Mouse (Mus musculus) intestine, embryonic 16.5 days (tissue): ENCODE data around the gene Il12rb1. TPM values are rescaled to one million over a fixed set of nuclear protein-coding genes. Genes with fewer than 3 reads are reported as not detected.

Experiments used
- ATAC-seq: fragments of 200-750 bp; cut with Nextera tagmentation; 2 replicates; pipeline ENCODE4 v1.8.0; 2017; ENCODE audit warnings: moderate TSS enrichment, moderate library complexity
- H3K27ac ChIP-seq: fragments of 300-500 bp; sonication (generic); 2 replicates; pipeline ENCODE4 v1.5.1; 2014; ENCODE audit warnings: mild to moderate bottlenecking, low read length
- H3K27me3 ChIP-seq: fragments of 300-500 bp; sonication (generic); replicated peaks from 2 replicates; pipeline ENCODE4 v1.6.1; 2014; ENCODE audit warnings: low read length, control low read depth, mixed read lengths; ENCODE audit not compliant: control insufficient read depth, insufficient read depth
- H3K36me3 ChIP-seq: fragments of 300-500 bp; sonication (generic); 2 replicates; pipeline ENCODE4 v1.6.1; 2014; ENCODE audit warnings: low read length, control low read depth; ENCODE audit not compliant: control insufficient read depth, insufficient read depth
- H3K4me1 ChIP-seq: fragments of 300-500 bp; sonication (generic); 2 replicates; pipeline ENCODE4 v1.6.1; 2014; ENCODE audit warnings: low read length, control low read depth, mixed read lengths; ENCODE audit not compliant: control insufficient read depth, insufficient read depth
- H3K4me2 ChIP-seq: fragments of 300-500 bp; sonication (generic); 2 replicates; pipeline ENCODE4 v1.6.1; 2014; ENCODE audit warnings: low read depth, low read length, control low read depth
- H3K4me3 ChIP-seq: fragments of 300-500 bp; sonication (generic); 2 replicates; pipeline ENCODE4 v1.5.1; 2014; ENCODE audit warnings: mild to moderate bottlenecking, low read length
- H3K9ac ChIP-seq: fragments of 300-500 bp; sonication (generic); 2 replicates; pipeline ENCODE4 v1.6.1; 2014; ENCODE audit warnings: low read depth, low read length
- H3K9me3 ChIP-seq: fragments of 300-500 bp; sonication (generic); 2 replicates; pipeline ENCODE4 v1.6.1; 2016; ENCODE audit warnings: low read length, control low read depth; ENCODE audit not compliant: control insufficient read depth
- WGBS: fragments of 180-500 bp; shearing (Covaris S2); extraction: QIAGEN DNeasy Blood & Tissue Kit; methylation state at CpG from one replicate; pipeline ENCODE4 v1.1.7; 2014; 5-methylcytosine and 5-hydroxymethylcytosine counted together
- polyA plus RNA-seq: library from polyadenylated mRNA; unstranded; fragments of >200 nt; fragmentation: Nextera tagmentation; extraction: Ambion mirVana; gene quantifications from 2 replicates; pipeline ENCODE4 v1.2.1, GENCODE M21; 2015

Gene Il12rb1
- polyA plus RNA-seq, 1 experiment from 2014 or later: 0.34 TPM

GRCm38 (mm10) chr8:70850132-70850845 lies 42.0 kb downstream of the Il12rb1 start:
- no peaks in the 10 kb centered on the region for H3K36me3 ChIP-seq
- no peak overlapping the region for H3K9ac ChIP-seq
- H3K4me1 ChIP-seq: peaks cover 5% of the 10 kb centered on the region
- no peak overlapping the region for H3K4me3 ChIP-seq
- WGBS: 70% methylated on average over 7 of the region's 7 CpGs
- no peak for ATAC-seq
- H3K4me2 ChIP-seq: no peak overlapping the region
- no peak overlapping the region for H3K27ac ChIP-seq
- H3K9me3 ChIP-seq: no peaks in the 10 kb centered on the region
- H3K27me3 ChIP-seq: 0 out of 2 replicates have a peak, but pooled peaks cover 2% of the 10 kb centered on the region

- Histone ChIP-seq H3K4me3 (no peak overlapping the region), H3K27me3 (0 out of 2 replicates have a peak, but pooled peaks cover 2% of the 10 kb centered on the region), H3K4me1 (peaks cover 5% of the 10 kb centered on the region), H3K9me3 (no peaks in the 10 kb centered on the region), H3K36me3 (no peaks in the 10 kb centered on the region), H3K27ac (no peak overlapping the region), H3K9ac (no peak overlapping the region), H3K4me2 (no peak overlapping the region)
- WGBS: 81% methylated on average over 4 of the region's 4 CpGs
- ATAC-seq: no peak
Observed at GRCm38 (mm10) chr8:70850947-70851346, 42.7 kb downstream of the Il12rb1 start.

DNA sequence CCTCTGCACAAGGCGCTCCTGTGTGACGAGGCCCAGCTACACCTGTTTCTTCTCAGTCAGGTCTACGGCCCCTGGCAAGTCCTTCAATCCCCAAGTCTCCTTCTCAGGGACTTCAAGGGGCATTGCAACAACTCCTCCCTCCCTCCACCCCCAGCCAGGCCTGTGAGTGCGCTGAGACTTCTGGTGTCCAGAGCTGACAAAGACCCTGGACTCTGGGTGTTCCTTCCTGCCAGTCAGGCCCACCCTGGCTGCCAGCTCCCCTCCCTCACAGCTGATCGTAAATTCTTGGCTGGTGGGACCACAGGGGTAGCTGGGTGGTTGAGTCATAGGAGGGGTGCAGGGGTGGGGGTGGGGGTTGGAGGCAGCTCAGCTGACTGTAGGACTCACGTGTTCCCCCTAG lies 43.6 kb downstream of the Il12rb1 start:
- Histone ChIP-seq H3K4me1 (peaks cover 10% of the 10 kb centered on the region), H3K4me3 (no peak overlapping the region), H3K27ac (no peak overlapping the region), H3K27me3 (0 out of 2 replicates have a peak, but pooled peaks cover 2% of the 10 kb centered on the region), H3K9me3 (no peaks in the 10 kb centered on the region), H3K4me2 (no peak overlapping the region), H3K36me3 (no peaks in the 10 kb centered on the region), H3K9ac (no peak overlapping the region)
- 37% methylated on average over 6 of the region's 6 CpGs for WGBS
- ATAC-seq: no peak

DNA sequence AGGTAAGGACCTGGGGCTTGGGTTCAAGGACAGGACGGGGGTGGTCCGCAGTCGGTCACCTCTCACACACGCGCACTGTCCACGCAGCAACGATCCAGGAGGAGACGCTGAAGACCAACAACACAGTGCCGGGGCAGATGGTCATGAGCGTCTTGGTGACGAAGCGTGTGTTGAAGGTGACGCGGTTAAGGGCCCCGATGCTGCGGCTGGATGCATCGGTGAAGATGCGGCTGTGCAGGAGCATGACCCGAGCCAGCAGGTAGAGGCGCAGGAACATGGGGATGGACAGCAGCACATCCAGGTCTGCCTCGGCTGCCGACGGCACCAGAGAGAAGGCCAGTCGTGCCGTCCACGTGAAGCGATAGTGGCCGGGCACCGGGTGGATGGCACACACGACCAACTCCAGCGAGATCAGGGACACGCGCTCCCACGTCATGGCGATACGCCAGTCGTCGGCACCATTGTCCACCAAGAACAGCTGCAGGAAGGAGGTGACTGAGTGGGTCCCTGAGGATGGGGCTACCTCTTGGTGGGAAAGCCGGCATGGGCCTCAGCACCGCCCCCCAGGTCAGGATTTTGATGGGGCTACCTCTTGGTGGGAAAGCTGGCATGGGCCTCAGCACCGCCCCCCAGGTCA lies 44.5 kb downstream of the Il12rb1 start:
- Histone ChIP-seq H3K9me3 (no peaks in the 10 kb centered on the region), H3K9ac (no peak overlapping the region), H3K4me1 (peaks cover 13% of the 10 kb centered on the region), H3K27ac (no peak overlapping the region), H3K27me3 (0 out of 2 replicates have a peak, but pooled peaks cover 2% of the 10 kb centered on the region), H3K36me3 (no peaks in the 10 kb centered on the region), H3K4me3 (no peak overlapping the region), H3K4me2 (no peak overlapping the region)
- no peak for ATAC-seq
- 93% methylated on average over 41 of the region's 41 CpGs for WGBS

DNA sequence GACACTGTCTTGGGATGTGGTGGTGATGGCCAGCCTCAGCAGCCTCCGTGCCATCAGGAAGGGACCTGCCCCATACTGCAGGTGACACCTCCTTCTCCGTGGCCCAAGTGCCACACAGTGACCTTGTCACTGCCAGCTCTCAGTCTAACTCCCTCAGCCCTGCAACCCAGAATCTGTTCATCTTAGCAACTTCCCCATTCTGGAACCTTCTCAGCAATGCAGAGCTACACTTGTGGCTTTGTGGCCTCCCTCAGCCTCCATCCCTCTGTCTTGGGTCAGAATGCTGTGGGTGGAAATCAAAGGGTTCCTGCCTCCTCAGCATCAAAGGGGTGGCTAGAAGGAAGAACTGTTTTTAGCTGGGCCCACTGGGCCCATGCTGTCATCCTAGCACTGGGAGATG lies 45.6 kb downstream of the Il12rb1 start:
- H3K27me3 ChIP-seq: no peaks in the 10 kb centered on the region
- no peaks in the 10 kb centered on the region for H3K36me3 ChIP-seq
- no peak for ATAC-seq
- H3K4me2 ChIP-seq: no peak overlapping the region
- 83% methylated on average over 2 of the region's 2 CpGs for WGBS
- H3K4me1 ChIP-seq: peaks cover 13% of the 10 kb centered on the region
- no peak overlapping the region for H3K27ac ChIP-seq
- H3K9ac ChIP-seq: no peak overlapping the region
- H3K4me3 ChIP-seq: no peak overlapping the region
- H3K9me3 ChIP-seq: no peaks in the 10 kb centered on the region

GRCm38 (mm10) chr8:70856028-70856427 lies 47.8 kb downstream of the Il12rb1 start:
- Histone ChIP-seq H3K9me3 (no peaks in the 10 kb centered on the region), H3K4me1 (peaks cover 13% of the 10 kb centered on the region), H3K4me3 (no peak overlapping the region), H3K27ac (no peak overlapping the region), H3K36me3 (no peaks in the 10 kb centered on the region), H3K4me2 (no peak overlapping the region), H3K27me3 (no peaks in the 10 kb centered on the region), H3K9ac (no peak overlapping the region)
- no peak for ATAC-seq
- 67% methylated on average over 5 of the region's 5 CpGs for WGBS

DNA sequence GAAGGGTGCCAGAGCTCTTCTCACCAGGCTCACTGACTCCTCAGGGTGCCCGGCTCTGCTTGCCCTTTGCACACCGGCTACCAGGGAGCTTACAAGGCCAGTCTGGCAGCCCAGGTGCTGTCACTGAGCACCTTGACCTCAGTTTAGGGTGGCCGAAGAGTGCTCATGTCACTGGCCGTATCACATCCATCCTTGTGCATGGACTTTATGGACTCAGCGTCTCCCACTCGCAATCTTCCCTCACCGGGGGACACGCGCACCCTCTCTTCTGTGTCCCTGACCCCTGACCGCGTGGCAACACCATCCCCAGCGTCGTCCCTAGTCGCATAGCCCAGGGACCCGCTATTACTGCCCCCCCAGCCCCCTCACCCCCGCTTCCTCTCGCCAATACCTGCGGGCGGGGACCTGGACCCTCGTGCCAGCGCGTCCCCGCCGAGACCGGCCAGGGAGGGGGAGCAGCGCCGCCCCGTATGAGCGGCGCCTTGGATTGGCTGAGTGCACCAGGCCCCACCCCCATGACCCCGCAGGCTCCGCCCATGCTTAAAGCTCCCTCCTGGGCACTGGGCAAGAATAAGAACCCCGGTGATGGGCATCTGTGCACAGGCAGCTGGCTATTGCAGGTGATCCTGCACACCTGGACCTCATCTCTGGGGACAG lies 48.4 kb downstream of the Il12rb1 start:
- H3K36me3 ChIP-seq: no peaks in the 10 kb centered on the region
- no peaks in the 10 kb centered on the region for H3K9me3 ChIP-seq
- peak overlapping the region; percentile 94 for H3K4me2 ChIP-seq
- H3K27me3 ChIP-seq: no peaks in the 10 kb centered on the region
- H3K4me3 ChIP-seq: peak overlapping the region; percentile 60
- no peak overlapping the region for H3K27ac ChIP-seq
- peak; percentile 86 for ATAC-seq
- peak overlapping the region; percentile 65 for H3K9ac ChIP-seq
- peaks cover 13% of the 10 kb centered on the region for H3K4me1 ChIP-seq
- WGBS: 7% methylated on average over 33 of the region's 33 CpGs

DNA sequence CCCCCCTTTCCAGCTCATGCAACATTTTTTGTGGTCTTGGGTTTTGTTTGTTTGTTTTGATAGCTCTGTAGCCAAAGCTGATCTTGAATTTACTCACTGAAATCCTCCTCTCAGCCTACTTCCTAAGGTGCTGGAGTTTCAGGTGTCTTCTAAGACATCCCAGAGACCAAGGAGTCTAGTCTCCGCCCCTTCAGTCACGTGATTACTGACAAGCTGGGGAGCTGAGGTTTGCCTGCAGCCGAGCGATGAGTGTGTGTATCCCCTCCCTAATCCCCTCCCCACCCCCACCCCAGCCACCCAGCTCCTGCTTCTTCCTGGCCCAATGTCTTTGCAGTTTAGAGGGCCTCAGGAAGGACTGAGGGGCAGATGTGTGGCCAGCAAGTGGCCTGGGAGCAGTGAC lies 49.3 kb downstream of the Il12rb1 start:
- 0 out of 2 replicates have a peak overlapping the region, but pooled peaks have one; percentile 65 for H3K9ac ChIP-seq
- H3K4me3 ChIP-seq: no peak overlapping the region
- H3K27ac ChIP-seq: no peak overlapping the region
- WGBS: 20% methylated on average over 4 of the region's 4 CpGs
- peaks cover 7% of the 10 kb centered on the region; the same call in 1 of the 2 replicates for H3K27me3 ChIP-seq
- H3K4me2 ChIP-seq: no peak overlapping the region
- no peaks in the 10 kb centered on the region for H3K9me3 ChIP-seq
- H3K36me3 ChIP-seq: no peaks in the 10 kb centered on the region
- ATAC-seq: no peak
- peaks cover 11% of the 10 kb centered on the region for H3K4me1 ChIP-seq

GRCm38 (mm10) chr8:70862824-70863641 lies 54.8 kb downstream of the Il12rb1 start, which contains the start of gene Kcnn1:
Gene Kcnn1, minus strand, starts transcription at chr8:70863258.
- peaks cover 24% of the 10 kb centered on the region for H3K27me3 ChIP-seq
- H3K9me3 ChIP-seq: no peaks in the 10 kb centered on the region
- under 1% methylated on average over 55 of the region's 55 CpGs for WGBS
- H3K4me3 ChIP-seq: peak within 1 kb of the TSS; percentile 46
- H3K9ac ChIP-seq: peak within 1 kb of the TSS; percentile 59
- ATAC-seq: no peak
- no peaks in the 10 kb centered on the region for H3K36me3 ChIP-seq
- no peak within 1 kb of the TSS for H3K27ac ChIP-seq
- peaks cover 32% of the 10 kb centered on the region for H3K4me1 ChIP-seq
- peak within 1 kb of the TSS; percentile 81 for H3K4me2 ChIP-seq
